Mouse (Mus musculus) cerebellum, adult 2 months (tissue): ENCODE measurements around the gene Borcs6.

Source experiments
- CTCF ChIP-seq: fragments of 200-500 bp; IDR thresholded peaks from 2 replicates; pipeline ENCODE4 v1.5.1; 2011; ENCODE audit warnings: low read depth, mild to moderate bottlenecking, control low read depth, low read length, moderate library complexity, borderline replicate concordance; ENCODE audit not compliant: insufficient read depth
- POLR2A ChIP-seq: fragments of 200-500 bp; IDR thresholded peaks from 2 replicates; pipeline ENCODE4 v1.6.1; 2011; ENCODE audit warnings: low read length, control low read depth, borderline replicate concordance; ENCODE audit not compliant: insufficient read depth

GRCm38 (mm10) chr11:69101604-69102402, 42.3 kb downstream of the Borcs6 start:
- no peak for TF ChIP-seq POLR2A
- no peak for TF ChIP-seq CTCF
